Mouse (Mus musculus) stomach, postnatal 0 days (tissue): ENCODE measurements around the gene Frem3. TPM values are rescaled to one million over a fixed set of nuclear protein-coding genes. Genes with fewer than 3 reads are reported as not detected.

ENCODE experiments used
- ATAC-seq: fragments of 200-750 bp; cut with Nextera tagmentation; 2 replicates; pipeline ENCODE4 v1.8.0; 2017; ENCODE audit not compliant: low FRiP score, low TSS enrichment
- DNase-seq: peaks from one replicate; pipeline ENCODE4 v3.0.0-alpha.2; 2016; ENCODE audit warnings: low spot score
- H3K27ac ChIP-seq: fragments of 300-500 bp; sonication (generic); replicated peaks from 2 replicates; pipeline ENCODE4 v1.5.1; 2014; ENCODE audit warnings: mild to moderate bottlenecking, control low read depth
- H3K27me3 ChIP-seq: fragments of 300-500 bp; sonication (generic); 2 replicates; pipeline ENCODE4 v1.6.1; 2014; ENCODE audit warnings: low read length; ENCODE audit not compliant: control insufficient read depth, insufficient read depth
- H3K36me3 ChIP-seq: fragments of 300-500 bp; sonication (generic); 2 replicates; pipeline ENCODE4 v1.6.1; 2014; ENCODE audit warnings: low read length, mixed read lengths; ENCODE audit not compliant: control insufficient read depth, insufficient read depth
- H3K4me1 ChIP-seq: fragments of 300-500 bp; sonication (generic); replicated peaks from 2 replicates; pipeline ENCODE4 v1.6.1; 2014; ENCODE audit warnings: antibody characterized with exemption; ENCODE audit not compliant: control insufficient read depth, insufficient read depth
- H3K4me2 ChIP-seq: fragments of 300-500 bp; sonication (generic); replicated peaks from 2 replicates; pipeline ENCODE4 v1.6.1; 2014; ENCODE audit warnings: low read depth, mild to moderate bottlenecking, control low read depth, moderate library complexity
- H3K4me3 ChIP-seq: fragments of 300-500 bp; sonication (generic); 2 replicates; pipeline ENCODE4 v1.5.1; 2014; ENCODE audit warnings: low read depth, low read length, control low read depth
- H3K9ac ChIP-seq: fragments of 300-500 bp; sonication (generic); 2 replicates; pipeline ENCODE4 v1.6.1; 2014; ENCODE audit warnings: mild to moderate bottlenecking, low read length, control low read depth, mixed read lengths
- H3K9me3 ChIP-seq: fragments of 300-500 bp; sonication (generic); 2 replicates; pipeline ENCODE4 v1.6.1; 2016; ENCODE audit warnings: low read length; ENCODE audit not compliant: control insufficient read depth
- CTCF ChIP-seq: IDR thresholded peaks from 2 replicates; pipeline ENCODE4 v1.5.1; 2016; ENCODE audit warnings: antibody characterized with exemption, low read depth, mild to moderate bottlenecking, moderate library complexity
- EP300 ChIP-seq: optimal IDR thresholded peaks from 2 replicates; pipeline ENCODE3; 2016; ENCODE audit warnings: antibody characterized with exemption
- WGBS: fragments of 180-500 bp; shearing (Covaris S2); extraction: QIAGEN DNeasy Blood & Tissue Kit; methylation state at CpG from one replicate; pipeline ENCODE4 v1.1.7; 2014; 5-methylcytosine and 5-hydroxymethylcytosine counted together
- polyA plus RNA-seq: library from polyadenylated mRNA; unstranded; fragments of >200 nt; fragmentation: Nextera tagmentation; extraction: Ambion mirVana; gene quantifications from 2 replicates; pipeline ENCODE4 v1.2.1, GENCODE M21; 2015

Gene Frem3
- polyA plus RNA-seq = 0.04 and 0.06 TPM in 2 replicates

DNA sequence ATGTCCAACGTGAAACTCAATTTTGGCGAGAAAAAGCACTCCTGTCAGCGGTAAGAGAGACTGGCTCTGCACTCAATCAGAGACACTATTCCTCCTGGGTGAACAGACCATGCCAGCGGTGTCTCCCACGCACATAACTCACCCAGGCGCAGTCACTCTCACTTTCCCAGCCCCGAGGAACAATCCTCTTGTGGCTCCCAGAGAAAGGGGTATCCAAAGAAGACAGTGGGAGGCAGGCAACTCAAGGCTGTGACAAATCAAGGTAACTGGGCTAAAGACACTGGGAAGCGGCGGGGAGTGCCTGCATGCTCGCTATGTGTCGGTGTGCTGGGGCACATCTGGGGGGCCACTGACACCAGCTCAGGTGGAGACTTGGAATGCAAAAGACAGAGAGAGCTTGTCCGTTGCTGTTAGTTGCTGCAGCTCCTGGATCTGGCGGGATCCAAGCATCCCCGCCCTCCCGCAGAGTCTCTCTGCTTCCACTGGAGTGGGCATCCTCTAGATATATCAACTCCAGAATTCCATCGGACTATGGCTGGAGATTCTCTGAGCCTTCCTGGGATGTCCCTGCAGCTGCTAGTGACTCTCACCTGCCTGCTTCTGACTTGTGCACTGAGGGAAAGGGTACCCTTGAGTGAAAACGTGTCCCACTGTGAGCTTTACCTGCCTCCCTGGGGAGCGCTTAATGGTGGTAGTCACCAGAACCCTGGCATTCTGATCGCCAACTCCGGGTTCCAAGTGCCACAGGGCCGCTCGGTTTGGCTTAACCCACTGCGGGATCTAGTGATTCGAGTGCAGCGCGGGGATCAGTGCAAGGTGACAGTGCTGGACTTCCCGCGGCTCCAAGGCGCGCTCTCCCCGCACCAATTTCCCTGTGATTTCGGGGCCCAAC, at the start of gene Frem3:
Frem3 (plus strand) TSS at position 532 of the 892 bp plus-strand sequence.
- peaks cover 3% of the 10 kb centered on the region; the same call in 1 of the 2 replicates for H3K27me3 ChIP-seq
- H3K4me3 ChIP-seq = no peak within 1 kb of the TSS
- ATAC-seq (no peak), DNase-seq (no peak)
- H3K27ac ChIP-seq = no peak within 1 kb of the TSS
- no peaks in the 10 kb centered on the region for H3K4me1 ChIP-seq
- 3% methylated on average over 32 of the region's 32 CpGs for WGBS
- TF ChIP-seq CTCF (no peak), EP300 (no peak)
- no peak within 1 kb of the TSS for H3K9ac ChIP-seq
- H3K4me2 ChIP-seq = 0 out of 2 replicates have a peak within 1 kb of the TSS, but pooled peaks have one; percentile 23
- H3K36me3 ChIP-seq = no peaks in the 10 kb centered on the region
- H3K9me3 ChIP-seq = no peaks in the 10 kb centered on the region

DNA sequence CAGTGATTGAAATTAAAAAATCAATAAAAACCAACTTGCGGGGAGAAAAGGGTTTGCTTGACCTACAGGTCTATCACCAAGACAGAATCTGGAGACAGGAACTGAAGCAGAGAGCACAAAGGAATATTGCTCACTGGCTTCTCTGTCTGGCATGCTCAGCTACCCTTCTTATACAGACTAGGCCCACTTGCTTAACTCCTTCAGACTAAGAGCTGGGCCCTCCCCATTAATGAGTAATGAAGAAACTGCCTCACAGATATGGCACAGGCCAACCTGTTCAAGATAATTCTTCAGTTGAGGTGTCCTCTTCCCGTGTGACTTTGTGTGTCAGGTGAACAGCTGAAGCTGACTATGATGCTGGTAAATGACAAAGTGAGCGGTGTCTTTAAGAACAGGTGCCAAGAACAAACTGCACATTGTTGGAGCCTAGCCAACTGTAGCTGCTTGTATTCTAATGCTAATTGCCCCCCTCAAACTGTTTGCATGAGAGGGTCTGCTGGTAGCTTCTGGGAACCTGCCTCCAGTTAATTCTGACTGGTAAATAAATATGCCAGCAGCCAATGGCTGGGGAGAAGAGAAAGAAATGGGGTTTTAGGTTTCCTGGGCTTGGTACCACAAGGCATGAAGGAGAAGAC, 46.6 kb upstream of the Frem3 start:
- WGBS = 81% methylated on average over 3 of the region's 3 CpGs
- no peaks in the 10 kb centered on the region for H3K27me3 ChIP-seq
- no peak for DNase-seq
- no peak overlapping the region for H3K9ac ChIP-seq
- H3K36me3 ChIP-seq = no peaks in the 10 kb centered on the region
- no peak overlapping the region for H3K4me2 ChIP-seq
- H3K4me3 ChIP-seq = no peak overlapping the region
- no peak overlapping the region for H3K27ac ChIP-seq
- H3K4me1 ChIP-seq = no peaks in the 10 kb centered on the region
- ATAC-seq = no peak
- no peak for TF ChIP-seq EP300
- TF ChIP-seq CTCF = no peak
- no peaks in the 10 kb centered on the region for H3K9me3 ChIP-seq

DNA sequence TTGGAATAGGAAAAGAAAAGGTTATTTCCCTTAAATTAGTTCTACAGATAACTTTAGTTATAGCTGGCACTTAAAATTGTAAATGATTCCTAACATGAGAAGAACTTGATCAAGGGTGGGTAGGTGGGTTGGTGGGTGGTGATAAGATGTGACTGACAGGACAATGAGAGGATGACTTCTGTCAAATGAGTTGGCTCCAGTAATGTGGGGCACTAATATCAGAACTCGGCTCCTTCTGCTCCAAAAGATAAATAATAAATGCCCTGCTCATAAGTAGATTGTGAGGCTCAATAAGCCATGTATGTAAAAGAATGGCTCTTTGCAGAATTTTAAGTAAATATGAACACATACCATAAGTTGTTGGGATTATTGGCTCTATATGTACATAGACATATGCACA, 43.4 kb upstream of the Frem3 start:
- Histone ChIP-seq H3K4me2 (no peak overlapping the region), H3K9ac (no peak overlapping the region), H3K4me1 (no peaks in the 10 kb centered on the region), H3K4me3 (no peak overlapping the region), H3K36me3 (no peaks in the 10 kb centered on the region), H3K27me3 (no peaks in the 10 kb centered on the region), H3K9me3 (no peaks in the 10 kb centered on the region), H3K27ac (no peak overlapping the region)
- DNase-seq (no peak), ATAC-seq (no peak)
- WGBS = 86% methylated on average over 1 of the region's 1 CpGs
- TF ChIP-seq EP300 (no peak), CTCF (no peak)

GRCm38 (mm10) chr8:80568243-80568995, 42.5 kb upstream of the Frem3 start:
- no peaks in the 10 kb centered on the region for H3K4me1 ChIP-seq
- ATAC-seq (no peak), DNase-seq (no peak)
- no peaks in the 10 kb centered on the region for H3K36me3 ChIP-seq
- H3K27me3 ChIP-seq = no peaks in the 10 kb centered on the region
- no peak overlapping the region for H3K27ac ChIP-seq
- WGBS = 63% methylated on average over 6 of the region's 6 CpGs
- H3K4me2 ChIP-seq = no peak overlapping the region
- H3K9ac ChIP-seq = no peak overlapping the region
- TF ChIP-seq EP300 = no peak
- no peak for TF ChIP-seq CTCF
- no peak overlapping the region for H3K4me3 ChIP-seq
- no peaks in the 10 kb centered on the region for H3K9me3 ChIP-seq

DNA sequence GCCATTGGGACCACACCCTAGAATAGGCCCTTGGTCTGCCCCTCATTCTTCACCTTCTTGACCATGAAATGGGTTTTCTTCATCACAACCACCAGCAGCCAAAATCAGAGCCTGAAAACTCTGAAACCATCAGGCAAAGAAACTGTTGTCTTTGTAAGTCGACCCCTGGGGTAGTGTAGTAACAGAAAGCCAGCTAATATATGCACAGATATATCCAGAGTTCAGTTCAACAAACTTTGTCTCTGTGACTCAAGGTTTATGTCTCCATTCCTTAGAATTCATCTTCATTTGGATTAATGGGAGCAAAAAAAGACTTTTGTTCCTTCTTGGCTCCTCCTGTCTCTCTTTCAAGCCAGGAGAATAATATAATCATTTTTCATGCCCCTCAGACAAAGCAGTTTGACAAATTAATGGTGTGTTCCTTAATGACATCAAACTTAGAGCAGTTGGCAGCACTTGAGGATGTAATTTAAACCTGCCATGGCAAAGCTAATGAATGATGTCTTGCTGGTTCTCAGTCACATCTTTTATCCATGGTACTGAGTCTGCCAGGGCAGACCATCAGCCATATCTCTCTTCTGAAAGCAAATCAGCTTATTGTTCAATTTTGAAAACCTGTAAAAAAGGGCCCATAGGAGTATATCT, 38.3 kb upstream of the Frem3 start:
- DNase-seq (no peak), ATAC-seq (no peak)
- H3K36me3 ChIP-seq = no peaks in the 10 kb centered on the region
- no peak overlapping the region for H3K27ac ChIP-seq
- no peak overlapping the region for H3K4me3 ChIP-seq
- no peak overlapping the region for H3K9ac ChIP-seq
- H3K4me2 ChIP-seq = no peak overlapping the region
- TF ChIP-seq CTCF (no peak), EP300 (no peak)
- H3K4me1 ChIP-seq = no peaks in the 10 kb centered on the region
- 48% methylated on average over 1 of the region's 1 CpGs for WGBS
- no peaks in the 10 kb centered on the region for H3K9me3 ChIP-seq
- no peaks in the 10 kb centered on the region for H3K27me3 ChIP-seq
